Mouse (Mus musculus) thymus, postnatal 0 days (tissue): ENCODE results near the gene Fzr1. TPM values are rescaled to one million over a fixed set of nuclear protein-coding genes. Genes with fewer than 3 reads are reported as not detected.

ENCODE experiments used
- DNase-seq: peaks from one replicate; pipeline ENCODE4 v3.0.0-alpha.2; 2015; ENCODE audit warnings: low spot score
- polyA plus RNA-seq: library from polyadenylated mRNA; unstranded; fragments of >200 nt; fragmentation: Nextera tagmentation; extraction: Ambion mirVana; gene quantifications from 2 replicates; pipeline ENCODE4 v1.2.1, GENCODE M21; 2015

The Fzr1 gene
- polyA plus RNA-seq, 1 experiment from 2014 or later, result 96.9 TPM

DNA sequence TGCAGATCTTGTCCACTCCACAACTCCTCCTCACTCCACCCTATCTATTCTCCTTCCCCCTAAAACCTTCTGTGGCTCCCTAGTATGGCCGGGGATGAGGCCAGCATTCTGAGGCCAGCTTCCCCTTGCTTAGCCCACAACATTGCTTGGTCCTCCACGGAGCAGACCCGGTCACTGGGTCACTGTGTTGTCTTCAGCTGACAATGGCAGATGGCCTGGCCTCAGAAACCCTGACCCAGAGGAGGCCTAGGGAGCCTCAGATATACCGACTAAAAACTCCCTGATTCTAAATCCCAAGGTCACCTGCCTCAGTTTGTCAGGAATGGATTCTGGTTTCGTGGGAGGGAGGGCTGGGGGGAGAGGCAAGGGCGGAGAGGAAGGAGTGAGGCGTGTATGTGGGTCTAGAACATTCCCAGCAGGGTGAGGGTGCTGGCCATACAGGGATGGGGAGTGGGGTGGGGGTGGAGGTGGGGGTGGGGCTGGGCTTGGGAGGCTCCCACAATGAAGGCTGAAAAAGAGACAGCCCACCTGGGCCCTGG lies 24.0 kb upstream of the Fzr1 start:
- no peak for DNase-seq

DNA sequence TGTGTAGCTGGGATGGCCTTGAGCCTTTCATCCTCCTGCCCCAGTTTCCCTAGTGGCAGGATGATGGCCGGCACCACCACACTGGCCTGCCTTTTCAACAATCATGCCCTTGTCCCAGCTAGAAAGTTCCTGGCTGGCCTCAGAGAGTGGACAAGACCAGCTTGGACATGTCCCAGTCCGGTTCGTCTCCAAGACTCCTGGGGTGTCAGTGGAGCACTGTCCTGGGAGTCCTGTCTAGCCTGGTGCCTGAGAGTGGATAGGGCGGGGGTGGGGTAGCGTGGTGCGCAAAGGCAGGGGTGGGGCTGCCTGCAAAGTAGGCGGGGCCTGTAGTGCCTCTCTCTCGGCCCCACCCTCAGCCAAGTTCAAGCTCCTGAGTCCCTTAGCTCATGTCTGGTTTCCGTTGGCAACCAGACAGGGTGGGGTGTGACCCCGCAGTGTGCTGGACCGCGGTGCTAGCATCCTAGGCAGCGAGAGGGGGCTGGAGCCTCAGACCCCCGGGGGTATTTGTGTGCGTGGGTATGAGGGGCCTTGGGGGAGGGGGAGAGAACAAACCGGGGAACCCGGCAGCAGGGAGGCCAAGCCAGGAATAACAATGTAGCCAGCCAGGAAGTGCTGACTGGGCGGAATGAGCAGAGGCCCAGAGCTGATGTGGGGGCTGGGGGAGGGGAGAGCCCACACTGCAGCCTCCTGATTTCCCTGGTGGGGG lies 23.4 kb upstream of the Fzr1 start:
- DNase-seq, result peak; percentile 38

- DNase-seq, result no peak
These were observed 22.8 kb upstream of the Fzr1 start for GRCm38 (mm10) chr10:81401205-81401520.

GRCm38 (mm10) chr10:81400371-81401204 lies 22.3 kb upstream of the Fzr1 start:
- DNase-seq, result no peak

GRCm38 (mm10) chr10:81399798-81400308 lies 21.5 kb upstream of the Fzr1 start:
- DNase-seq, result no peak

DNA sequence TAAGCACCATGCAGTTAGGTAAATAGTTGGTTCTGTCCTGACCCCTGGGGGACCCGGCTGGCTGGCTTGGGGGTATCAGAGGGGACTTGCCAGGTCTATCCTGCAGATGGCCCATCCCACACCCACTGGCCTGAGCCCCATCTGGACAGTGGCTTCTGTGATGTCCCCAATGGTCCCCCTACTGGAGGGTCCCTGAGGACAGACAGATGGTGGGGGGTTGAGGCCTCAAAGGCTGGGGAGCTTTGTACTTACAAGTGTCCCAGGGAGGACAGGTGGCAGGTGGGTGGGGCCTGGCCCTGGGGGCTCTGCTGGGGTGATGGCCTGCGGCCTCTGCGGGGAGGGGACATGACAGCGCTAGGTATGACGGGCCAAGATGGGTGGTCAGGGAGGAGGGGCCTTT lies 21.0 kb upstream of the Fzr1 start:
- no peak for DNase-seq

- DNase-seq, result no peak
These were observed 18.4 kb upstream of the Fzr1 start for GRCm38 (mm10) chr10:81396749-81397148.

DNA sequence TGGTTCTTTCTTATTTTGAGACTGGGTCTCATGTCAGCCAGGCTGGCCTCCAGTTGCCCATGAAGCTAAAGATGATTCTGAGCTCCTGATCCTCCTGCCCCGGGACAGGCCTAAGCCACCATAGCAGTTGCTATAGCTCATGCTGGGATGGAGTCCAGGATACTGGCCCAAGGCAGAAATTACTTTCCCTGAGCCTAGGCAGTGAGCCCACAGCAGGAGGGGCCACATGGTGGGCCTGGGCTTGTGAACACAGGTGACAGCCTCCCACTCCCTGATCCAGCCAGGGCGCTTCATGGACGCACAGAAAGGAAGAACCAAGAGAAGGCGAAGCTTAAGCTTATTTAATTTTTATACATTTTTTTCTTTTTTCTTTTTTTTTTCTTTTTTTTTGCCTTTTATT lies 17.5 kb upstream of the Fzr1 start:
- DNase-seq, result no peak

GRCm38 (mm10) chr10:81395127-81395526 lies 16.8 kb upstream of the Fzr1 start:
- DNase-seq, result peak; percentile 75

- peak; percentile 49 for DNase-seq
These were observed 15.2 kb upstream of the Fzr1 start for GRCm38 (mm10) chr10:81393456-81394063.

DNA sequence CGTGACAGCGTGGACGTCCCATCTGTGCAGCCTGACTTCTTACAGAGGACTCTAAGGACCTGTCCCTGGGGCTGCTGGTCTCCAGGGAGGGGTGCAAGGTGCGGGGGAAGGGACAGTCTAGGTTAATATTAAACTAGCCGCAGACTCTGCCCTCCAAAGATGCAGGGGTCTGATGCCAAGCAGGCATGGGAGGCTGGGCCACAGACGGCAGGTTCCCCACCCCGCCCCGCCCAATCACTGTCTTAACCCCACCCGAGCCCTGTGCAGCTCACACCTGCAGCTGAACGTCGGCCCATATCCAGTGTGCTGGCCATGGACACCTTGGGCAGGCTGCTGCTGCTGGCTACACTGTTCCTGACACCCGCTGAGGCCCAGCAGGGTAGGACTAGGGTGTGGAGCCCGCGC lies 14.5 kb upstream of the Fzr1 start, which contains the start of gene Smim24:
Gene Smim24 (plus strand): TSS at position 271 of the 405 bp plus-strand sequence.
- peak; percentile 23 for DNase-seq

DNA sequence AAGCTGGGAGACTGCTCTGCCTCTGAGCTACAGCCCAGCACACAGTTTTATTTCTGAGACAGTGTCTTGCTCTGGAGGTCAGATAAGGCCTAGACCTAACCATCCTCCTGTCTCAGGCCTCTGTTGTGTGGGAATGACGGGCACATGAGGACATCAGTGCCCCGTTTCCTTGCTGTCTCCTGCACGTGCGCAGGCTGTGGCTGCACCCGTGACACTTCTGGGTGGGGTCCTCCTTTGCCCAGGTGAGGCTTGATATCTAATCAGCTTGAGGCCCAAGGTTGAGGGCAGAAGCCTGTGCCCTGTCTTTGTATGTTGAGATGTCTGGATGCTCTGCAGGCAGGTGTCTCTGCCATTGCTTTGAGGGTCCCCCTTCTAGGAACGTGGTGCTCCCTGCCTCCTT lies 14.0 kb upstream of the Fzr1 start:
- DNase-seq, result no peak

- no peak for DNase-seq
These were observed 12.3 kb upstream of the Fzr1 start for GRCm38 (mm10) chr10:81390678-81390965.

GRCm38 (mm10) chr10:81389801-81390677 lies 11.7 kb upstream of the Fzr1 start:
- DNase-seq, result peak; percentile 58

- DNase-seq, result no peak
These were observed 11.1 kb upstream of the Fzr1 start for GRCm38 (mm10) chr10:81389373-81389772.

- no peak for DNase-seq
These were observed 10.3 kb upstream of the Fzr1 start, which contains the start of gene Gm48552 for GRCm38 (mm10) chr10:81388505-81389055. TSS of gene Gm48552 (plus strand) at chr10:81389005.

GRCm38 (mm10) chr10:81387716-81388115 lies 9.4 kb upstream of the Fzr1 start:
- DNase-seq, result no peak

- no peak for DNase-seq
These were observed 7.4 kb upstream of the Fzr1 start for GRCm38 (mm10) chr10:81385603-81386306.

GRCm38 (mm10) chr10:81384605-81384982 lies 6.3 kb upstream of the Fzr1 start:
- DNase-seq, result no peak
